Mouse (Mus musculus): ENCODE results near the gene Ankrd65. TPM values are rescaled to one million over a fixed set of nuclear protein-coding genes. Genes with fewer than 3 reads are reported as not detected.

The Ankrd65 gene
- total RNA-seq (2023) = not detected

GRCm38 (mm10) chr4:155790021-155790489 is at the start of gene Ankrd65:
Ankrd65 (plus strand) TSS chr4:155790439.

GRCm38 (mm10) chr4:155760613-155761355 is 29.5 kb upstream of the Ankrd65 start, which contains the start of gene Atad3a:
Atad3a (minus strand) TSS chr4:155761093.

GRCm38 (mm10) chr4:155774280-155774754 is 15.9 kb upstream of the Ankrd65 start, which contains the start of gene Vwa1:
Vwa1 (minus strand) TSS chr4:155774698.

GRCm38 (mm10) chr4:155785819-155786218 is 4.4 kb upstream of the Ankrd65 start, which contains the start of gene Tmem88b:
Tmem88b (minus strand) TSS chr4:155785874.

GRCm38 (mm10) chr4:155802741-155803339 is 12.6 kb downstream of the Ankrd65 start, which contains the start of gene Mrpl20:
Mrpl20 (plus strand) TSS chr4:155802878.

GRCm38 (mm10) chr4:155811929-155812664 is 21.9 kb downstream of the Ankrd65 start, which contains the start of gene Ccnl2:
Ccnl2 (plus strand) TSS chr4:155812489.

GRCm38 (mm10) chr4:155831205-155831766 is 41.0 kb downstream of the Ankrd65 start, which contains the start of gene Aurkaip1:
Aurkaip1 (plus strand) TSS chr4:155831272.

GRCm38 (mm10) chr4:155839483-155839910 is 49.3 kb downstream of the Ankrd65 start, which contains the start of gene Mxra8:
Mxra8 (plus strand) TSS chr4:155839680.

GRCm38 (mm10) chr4:155846871-155847578 is 56.8 kb downstream of the Ankrd65 start, which contains the start of gene Dvl1:
Dvl1 (plus strand) TSS chr4:155847402.

Other genes with a start within 250 kb of the Ankrd65 start
- gene Nadk, start 228.1 kb upstream of the Ankrd65 start, total RNA-seq (2023) = 10 to 100 TPM; 50.7 to 51.2 TPM
- gene Slc35e2, start 189.0 kb upstream of the Ankrd65 start, total RNA-seq (2023) = 10 to 100 TPM; 24.5 to 30.3 TPM
- 100 to 1,000 TPM; 142 to 147 TPM for gene Cdk11b, start 165.6 kb upstream of the Ankrd65 start, total RNA-seq (2023)
- gene Gm10563, start 145.0 kb upstream of the Ankrd65 start, total RNA-seq (2023) = not detected
- not detected for gene Mmp23, start 137.1 kb upstream of the Ankrd65 start, total RNA-seq (2023)
- 10 to 100 TPM; 45.4 to 47.4 TPM for gene Mib2, start 121.2 kb upstream of the Ankrd65 start, total RNA-seq (2023)
- gene Fndc10, start 96.1 kb upstream of the Ankrd65 start, total RNA-seq (2023) = 1 to 10 TPM; 3.8 to 5.4 TPM
- gene Ssu72, start 85.6 kb upstream of the Ankrd65 start, total RNA-seq (2023) = 10 to 100 TPM; 78.2 to 97.2 TPM
- under 1 TPM; 0.52 to 0.65 TPM for gene Tmem240, start 55.6 kb upstream of the Ankrd65 start, total RNA-seq (2023)
- gene Atad3a, start 29.3 kb upstream of the Ankrd65 start, total RNA-seq (2023) = 10 to 100 TPM; 49.7 to 54.5 TPM
- gene Vwa1, start 15.7 kb upstream of the Ankrd65 start, total RNA-seq (2023) = not detected
- not detected for gene Tmem88b, start 4.6 kb upstream of the Ankrd65 start, total RNA-seq (2023)
- 10 to 100 TPM; 36.1 to 46.0 TPM for gene Mrpl20, start 12.4 kb downstream of the Ankrd65 start, total RNA-seq (2023)
- gene Ccnl2, start 22.1 kb downstream of the Ankrd65 start, total RNA-seq (2023) = 100 to 1,000 TPM; 234 to 257 TPM
- gene Aurkaip1, start 40.8 kb downstream of the Ankrd65 start, total RNA-seq (2023) = 10 to 100 TPM; 69.6 to 73.2 TPM
- gene Mxra8, start 49.2 kb downstream of the Ankrd65 start, total RNA-seq (2023) = 10 to 100 TPM; 11.4 to 16.3 TPM
- 10 to 100 TPM; 63.8 to 68.9 TPM for gene Dvl1, start 57.0 kb downstream of the Ankrd65 start, total RNA-seq (2023)
- 1 to 10 TPM; 1.3 to 2.1 TPM for gene Tas1r3, start 72.9 kb downstream of the Ankrd65 start, total RNA-seq (2023)
- 10 to 100 TPM; 13.3 to 18.2 TPM for gene Cptp, start 79.0 kb downstream of the Ankrd65 start, total RNA-seq (2023)
- gene Ints11, start 79.1 kb downstream of the Ankrd65 start, total RNA-seq (2023) = 10 to 100 TPM; 56.0 to 56.7 TPM
- 10 to 100 TPM; 24.5 to 24.6 TPM for gene Pusl1, start 101.3 kb downstream of the Ankrd65 start, total RNA-seq (2023)
- gene Acap3, start 101.4 kb downstream of the Ankrd65 start, total RNA-seq (2023) = 10 to 100 TPM; 68.7 to 74.2 TPM
- gene Ube2j2, start 153.4 kb downstream of the Ankrd65 start, total RNA-seq (2023) = 100 to 1,000 TPM in 1 of 2 experiments, 10 to 100 TPM in 1; 98.5 to 126 TPM
- gene C1qtnf12, start 171.9 kb downstream of the Ankrd65 start, total RNA-seq (2023) = 1 to 10 TPM; 3.7 to 3.9 TPM
- 1 to 10 TPM; 2.9 to 3.8 TPM for gene B3galt6, start 202.2 kb downstream of the Ankrd65 start, total RNA-seq (2023)
- 100 to 1,000 TPM; 124 to 134 TPM for gene Sdf4, start 202.4 kb downstream of the Ankrd65 start, total RNA-seq (2023)
- gene Tnfrsf4, start 223.4 kb downstream of the Ankrd65 start, total RNA-seq (2023) = 10 to 100 TPM in 1 of 2 experiments, 1 to 10 TPM in 1; 3.7 to 11.2 TPM
- gene Tnfrsf18, start 235.7 kb downstream of the Ankrd65 start, total RNA-seq (2023) = 10 to 100 TPM; 15.0 to 17.0 TPM